Mouse (Mus musculus) cerebellum, adult 8-10 months (tissue): Measurements from ENCODE around the gene Vps9d1.
"Not testable (repeated sequence)": the region's sequence is repeated elsewhere in the genome, so short reads cannot be mapped to it uniquely, and the experiment has no call there.

Experiments
- DNase-seq: peaks from one replicate; pipeline ENCODE4 v3.0.0; 2022

Gene Vps9d1

DNA sequence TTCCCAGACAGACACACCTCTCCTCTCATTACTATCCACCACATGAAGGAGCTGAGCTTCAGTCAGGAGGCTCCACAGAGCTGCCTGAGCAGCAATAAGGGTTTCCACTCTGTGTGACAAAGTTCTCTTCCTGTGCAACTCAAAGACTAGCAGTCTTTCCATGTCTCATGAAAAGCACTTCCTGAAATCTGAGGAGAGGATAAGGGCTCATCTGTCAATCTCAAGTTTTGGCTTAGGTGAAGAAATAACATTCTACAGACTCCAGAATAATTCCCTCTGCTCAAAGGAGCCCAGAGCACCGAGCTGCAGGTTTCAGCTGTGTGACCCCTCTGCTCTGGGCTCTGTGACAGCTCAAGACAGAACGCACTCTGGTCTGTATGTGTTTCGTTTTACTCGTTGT lies 1.2 kb downstream of the Vps9d1 start:
- DNase-seq: no peak

DNA sequence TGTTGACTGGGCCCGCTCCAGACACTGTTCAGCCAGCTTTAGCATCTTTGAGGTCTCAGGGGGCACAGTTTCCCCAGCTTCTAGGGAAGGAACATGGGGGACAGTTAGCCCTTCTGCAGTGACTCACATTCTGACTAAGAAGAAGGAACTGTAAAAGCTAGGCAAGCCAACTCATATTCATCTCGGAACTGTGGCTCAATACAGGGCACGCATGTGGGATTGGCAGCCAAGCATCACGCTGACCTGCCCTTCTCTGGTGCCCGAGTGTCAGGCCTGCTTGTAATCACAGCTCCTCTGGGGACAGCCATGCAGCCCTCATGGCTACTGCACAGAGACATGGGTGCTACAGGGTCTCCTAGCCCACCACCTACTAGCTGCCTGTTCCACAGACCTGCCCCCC lies 3.2 kb downstream of the Vps9d1 start:
- no peak for DNase-seq

DNA sequence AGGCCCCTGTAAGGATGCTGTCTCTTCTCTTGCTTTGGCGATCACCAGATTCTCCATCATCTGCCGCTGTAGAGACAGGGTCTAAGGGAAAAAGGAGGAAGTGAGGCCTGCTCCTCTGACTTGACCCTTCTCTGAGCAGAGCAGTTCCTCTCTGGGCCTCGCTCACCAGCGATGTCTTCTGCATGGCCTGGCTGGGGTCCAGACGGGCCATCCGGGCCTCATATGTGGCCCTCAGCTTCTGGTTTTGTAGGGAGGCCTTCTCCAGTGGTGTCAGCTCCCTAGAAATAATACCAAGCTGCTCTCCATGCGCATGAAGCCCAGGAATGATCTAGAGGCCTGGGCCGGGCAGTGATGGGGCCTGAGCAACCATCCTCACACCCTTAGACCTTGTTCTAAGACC lies 5.6 kb downstream of the Vps9d1 start:
- no peak for DNase-seq

DNA sequence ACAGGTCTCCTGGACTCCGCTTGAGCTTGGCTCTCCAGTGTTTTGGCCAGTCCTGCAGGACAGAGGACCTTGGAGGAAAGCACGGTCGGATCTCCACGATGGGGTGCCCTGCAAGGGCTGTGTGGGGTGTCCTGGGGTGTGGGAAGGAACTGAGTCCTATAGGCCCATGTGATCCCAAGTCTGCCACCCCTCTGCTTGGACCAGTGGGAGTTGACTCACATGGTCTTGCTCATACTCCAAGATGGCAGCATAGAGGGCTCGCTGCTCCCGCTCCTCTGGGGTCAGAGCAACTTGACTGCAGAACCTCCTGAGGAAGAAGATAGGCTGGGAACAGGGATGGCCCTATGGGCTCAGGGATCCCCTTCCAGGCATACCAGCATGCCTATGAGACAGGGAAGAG lies 6.4 kb downstream of the Vps9d1 start:
- no peak for DNase-seq

DNA sequence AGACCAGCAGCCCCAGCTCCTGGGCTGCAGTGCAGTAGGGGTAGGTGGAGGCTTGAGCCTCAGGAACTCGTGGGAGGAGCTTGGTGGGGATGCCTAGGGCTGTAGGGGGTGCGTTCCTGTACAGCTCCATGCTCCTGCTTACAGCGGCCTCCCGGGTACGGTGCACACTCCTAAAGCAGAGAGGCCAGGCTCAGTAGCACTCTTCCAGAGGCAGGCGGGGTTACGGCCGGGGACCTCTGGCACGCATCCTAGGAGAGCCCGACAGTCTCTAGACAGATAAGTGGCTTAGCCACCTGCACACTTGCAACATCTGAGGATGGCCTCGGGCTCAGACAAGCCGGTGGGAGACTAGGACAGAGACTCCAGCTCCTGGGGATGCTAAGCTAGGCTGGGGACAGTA lies 8.6 kb downstream of the Vps9d1 start:
- no peak for DNase-seq

DNA sequence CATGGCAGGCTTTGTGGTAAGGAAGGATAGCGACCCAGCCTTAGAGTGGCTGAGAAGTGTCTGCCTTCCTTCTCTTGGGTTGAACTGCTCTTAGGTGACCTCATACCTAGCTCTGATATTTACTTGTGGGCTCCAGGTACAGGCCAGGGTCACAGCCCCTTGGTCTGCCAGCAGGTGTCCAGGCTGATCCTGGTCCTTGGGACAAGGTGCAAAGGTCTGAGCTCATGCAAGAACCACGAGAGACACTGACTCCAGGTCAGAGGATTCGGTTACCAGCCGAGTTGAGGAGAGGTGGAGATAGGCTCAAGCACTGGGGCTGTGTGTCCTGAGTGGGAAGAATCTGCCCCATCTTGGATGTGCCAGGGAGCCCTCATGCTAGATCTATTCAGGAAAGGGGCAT lies 9.8 kb downstream of the Vps9d1 start:
- no peak for DNase-seq

DNA sequence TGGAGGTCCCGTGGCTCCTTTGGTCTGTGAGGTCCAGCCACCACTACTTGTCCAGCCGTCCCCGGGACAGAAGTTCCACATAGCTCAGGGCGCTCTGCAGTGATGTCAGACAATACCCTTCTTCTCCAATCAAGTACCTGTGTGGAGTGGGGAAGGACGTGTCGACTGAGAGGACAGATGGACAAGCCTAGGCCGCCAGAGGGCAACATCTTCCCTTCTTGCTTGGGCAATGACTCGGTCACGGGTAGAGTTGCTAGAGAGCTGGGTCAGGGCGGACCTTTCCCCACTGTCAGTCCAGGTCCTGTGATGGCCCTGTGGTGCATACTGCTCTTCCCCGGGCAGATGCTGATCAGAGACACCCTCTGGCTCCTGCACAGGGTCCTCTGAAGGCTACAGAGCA lies 11.1 kb downstream of the Vps9d1 start:
- DNase-seq: no peak

DNA sequence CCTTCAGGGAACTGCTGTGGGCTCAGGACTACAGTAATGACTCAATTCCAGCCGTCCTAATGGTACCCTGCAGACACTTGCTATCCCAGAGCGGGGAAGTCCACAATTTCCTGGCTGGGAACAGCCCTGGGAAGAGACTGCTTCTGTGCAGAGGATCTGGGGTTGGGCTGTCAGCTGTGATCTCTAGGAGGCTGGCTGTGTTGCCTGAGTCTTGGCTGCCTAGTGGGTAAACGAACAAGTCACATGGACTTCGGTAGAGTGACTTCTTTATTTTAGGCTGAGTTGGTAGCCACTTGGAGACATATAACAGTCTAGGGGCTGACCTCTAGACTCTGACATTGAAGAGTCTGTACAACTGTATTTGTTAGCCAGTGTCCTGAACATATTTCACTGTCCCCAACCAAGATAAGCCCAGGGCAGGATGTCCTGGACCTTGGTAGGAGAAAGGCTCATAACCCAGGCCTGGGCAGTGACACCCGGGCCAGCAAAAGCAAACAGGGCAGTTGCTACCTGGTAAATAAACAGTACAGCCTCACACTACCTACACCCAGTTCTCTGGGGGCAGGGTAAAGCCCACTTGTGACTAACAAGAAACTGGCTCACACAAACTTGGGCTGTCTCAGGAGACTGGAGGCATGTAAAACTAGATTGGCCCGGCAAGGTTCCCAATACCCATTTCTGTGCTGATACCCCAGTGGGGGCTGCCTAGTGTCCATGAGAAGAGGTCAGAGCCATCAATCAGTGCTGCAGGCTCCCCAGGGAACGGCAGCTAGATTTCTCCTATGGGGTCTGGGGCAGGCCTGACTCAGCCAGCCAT lies 11.8 kb downstream of the Vps9d1 start:
- no peak for DNase-seq

DNA sequence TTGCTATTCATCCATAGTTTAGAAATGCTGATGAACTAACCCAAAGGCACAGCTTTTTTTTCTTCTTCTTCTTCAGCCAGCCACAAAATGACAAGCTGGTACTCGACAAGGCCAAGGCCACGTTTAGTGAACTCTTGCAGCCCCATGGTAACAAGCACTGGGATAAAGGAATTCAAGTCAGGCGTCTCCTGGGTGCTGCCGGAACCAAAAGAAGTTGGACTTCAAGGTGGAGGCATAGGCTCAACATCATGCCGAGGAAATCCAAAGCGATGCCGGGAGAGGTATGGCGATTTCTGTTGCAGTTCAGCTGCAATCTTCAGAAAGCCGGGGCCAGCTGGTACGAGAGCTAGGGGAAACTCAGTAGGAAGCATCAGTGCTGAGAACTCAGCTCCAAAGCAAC lies 14.8 kb downstream of the Vps9d1 start:
- DNase-seq: no peak

DNA sequence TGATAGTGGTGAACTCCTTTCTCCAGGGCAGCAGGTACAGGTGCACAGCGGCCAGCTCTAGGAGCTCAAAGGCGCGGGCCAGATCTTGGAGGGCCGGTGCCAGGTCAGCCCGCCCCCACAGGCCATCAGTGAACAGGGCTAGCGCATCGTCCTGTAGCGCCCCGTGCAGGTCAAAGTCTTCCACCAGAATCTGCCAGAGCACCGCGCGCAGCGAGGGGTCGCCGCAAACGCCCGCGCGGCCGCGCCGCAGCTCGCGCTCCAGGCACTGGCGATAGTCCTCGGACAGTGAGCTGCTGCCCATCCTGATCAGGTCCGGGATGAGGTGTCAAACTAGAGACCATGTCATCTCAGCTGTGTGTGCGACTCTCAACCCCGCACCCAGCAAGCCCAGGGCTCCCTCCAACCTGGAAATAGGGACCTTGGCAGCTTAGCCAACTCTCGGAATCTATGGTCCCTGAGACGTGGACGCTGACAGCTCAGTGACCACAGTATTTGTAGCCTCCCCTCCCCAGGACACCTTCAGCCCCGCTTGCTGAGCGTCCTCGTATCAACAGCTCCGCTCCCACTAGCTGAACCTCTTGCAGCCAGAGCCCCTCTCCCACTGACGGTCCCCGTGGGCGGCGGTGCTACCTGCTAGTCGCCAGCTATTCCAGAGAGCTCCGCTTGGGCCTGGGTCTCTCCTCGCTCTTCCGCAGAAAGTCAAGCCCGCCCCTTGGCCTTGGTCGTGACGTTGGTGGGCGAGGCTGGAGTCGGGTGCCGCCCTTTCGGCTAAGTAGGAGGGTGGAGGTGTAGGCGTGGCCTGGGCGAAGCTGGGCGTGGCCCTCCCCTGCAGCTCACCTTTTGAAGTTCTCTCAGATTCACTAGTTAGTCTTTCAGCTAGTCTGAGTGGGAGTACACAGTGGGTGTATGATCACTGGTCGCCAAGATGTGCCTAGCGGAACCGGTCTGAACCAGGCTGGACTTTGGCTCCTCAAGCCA lies 18.3 kb downstream of the Vps9d1 start, which contains the start of gene Spata2l:
TSS of gene Spata2l (minus strand) at position 714 of the 978 bp plus-strand sequence.
- DNase-seq: peak; percentile 82

DNA sequence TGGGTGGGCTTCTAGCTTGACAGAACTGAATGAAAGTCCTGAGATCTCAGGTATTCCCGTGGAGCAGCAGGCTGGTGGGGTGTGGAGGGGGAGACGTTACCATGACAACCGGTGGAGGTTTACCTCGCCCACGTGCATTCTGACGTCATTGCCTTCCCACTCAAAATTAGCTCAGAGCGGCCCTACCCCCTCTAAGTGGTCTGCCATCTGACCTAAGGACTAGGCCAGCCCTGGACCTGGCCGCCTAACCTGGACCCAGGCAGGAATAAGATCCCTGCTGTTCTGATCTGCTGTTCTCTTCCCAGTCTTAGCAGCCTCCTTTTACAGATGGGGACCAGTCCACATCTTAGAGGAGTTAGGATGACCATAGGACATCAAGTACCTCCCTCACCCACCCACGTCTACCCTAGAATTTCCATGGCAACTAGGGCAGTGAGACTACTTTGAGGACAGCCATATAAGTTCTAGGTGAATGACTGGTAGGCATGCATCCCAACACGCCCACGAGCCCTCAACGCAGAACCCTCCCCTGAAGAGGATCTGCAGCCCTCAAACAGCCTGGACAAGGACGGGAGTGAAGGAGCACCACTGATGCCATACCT lies 19.1 kb downstream of the Vps9d1 start:
- peak; percentile 52 for DNase-seq

DNA sequence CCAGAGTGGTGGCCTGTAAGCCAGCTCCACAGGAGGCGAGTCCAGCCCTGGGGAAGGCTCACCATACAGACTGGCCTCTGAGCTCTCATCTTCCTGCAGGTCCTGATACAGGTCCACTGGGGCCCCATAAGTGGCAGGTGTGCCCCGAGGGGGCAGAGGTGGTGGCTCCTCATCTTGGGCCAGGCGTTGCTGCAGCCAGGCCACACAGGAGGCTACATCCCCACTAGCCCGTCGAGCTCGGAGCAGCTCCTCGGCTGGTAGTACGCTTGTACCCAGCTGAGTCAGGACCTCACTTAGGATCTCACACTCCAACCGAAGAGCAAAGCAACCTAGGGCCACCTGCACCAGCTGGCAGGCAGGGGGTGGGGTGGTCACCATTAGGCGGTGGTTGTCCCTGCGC lies 20.4 kb downstream of the Vps9d1 start:
- no peak for DNase-seq

DNA sequence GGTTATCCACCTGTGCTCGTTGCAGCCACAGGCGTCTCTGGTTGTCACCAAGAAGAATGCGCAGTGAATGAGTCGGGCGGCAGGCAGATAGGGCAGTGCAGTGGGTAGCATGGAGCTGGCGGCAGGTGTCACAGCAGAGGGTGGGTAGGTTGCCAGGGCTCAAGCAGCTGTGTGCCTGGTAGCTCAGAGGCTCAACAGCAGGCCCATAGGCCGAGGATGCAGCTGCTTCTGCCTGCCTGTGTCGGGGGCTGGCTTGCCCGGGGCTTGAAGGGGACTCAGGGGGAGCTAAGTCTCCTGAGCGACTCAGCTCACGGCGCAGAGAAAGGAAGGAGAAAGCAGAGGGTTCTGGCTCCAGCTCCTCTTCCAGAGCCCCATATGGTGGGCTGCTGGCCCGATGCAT lies 20.8 kb downstream of the Vps9d1 start:
- DNase-seq: no peak

DNA sequence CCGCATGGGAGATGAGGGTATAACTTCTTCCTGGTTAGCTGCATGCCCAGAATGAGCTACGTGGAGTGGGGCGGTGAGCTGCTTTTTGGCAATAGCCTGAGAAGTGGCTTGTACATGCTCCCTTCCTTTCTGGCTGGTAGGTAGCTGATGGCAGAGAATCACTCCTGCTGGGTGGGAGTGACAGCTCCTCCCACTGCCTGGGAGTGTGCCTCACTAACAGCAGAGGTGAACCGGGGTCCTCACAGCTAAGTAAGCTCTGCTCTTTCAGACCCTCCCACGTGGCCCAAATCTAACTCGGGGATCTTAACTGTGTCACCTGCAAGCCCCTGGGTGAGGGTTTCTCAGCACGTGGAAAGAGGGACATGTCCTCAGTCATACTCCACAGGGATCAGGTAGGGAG lies 21.6 kb downstream of the Vps9d1 start:
- no peak for DNase-seq

DNA sequence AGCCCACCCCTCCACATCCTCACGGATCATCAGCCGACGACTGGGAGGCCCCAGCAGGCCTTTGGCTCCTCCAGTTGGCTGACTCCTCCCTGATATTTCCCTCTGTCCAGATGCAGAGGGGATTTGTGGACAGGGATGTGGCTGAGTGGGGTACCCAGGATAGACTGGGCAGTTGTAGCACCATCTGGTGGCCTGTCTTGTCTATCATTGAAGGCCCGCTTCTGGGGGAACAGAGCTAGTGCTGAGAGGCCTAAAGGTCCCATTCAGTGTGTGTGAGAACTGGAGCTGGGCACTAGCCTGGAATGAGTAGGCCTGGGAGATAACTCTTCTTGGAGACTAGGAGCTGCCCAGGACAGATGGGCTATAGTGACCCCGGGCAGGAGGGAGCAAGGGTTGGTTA lies 22.4 kb downstream of the Vps9d1 start:
- no peak for DNase-seq

DNA sequence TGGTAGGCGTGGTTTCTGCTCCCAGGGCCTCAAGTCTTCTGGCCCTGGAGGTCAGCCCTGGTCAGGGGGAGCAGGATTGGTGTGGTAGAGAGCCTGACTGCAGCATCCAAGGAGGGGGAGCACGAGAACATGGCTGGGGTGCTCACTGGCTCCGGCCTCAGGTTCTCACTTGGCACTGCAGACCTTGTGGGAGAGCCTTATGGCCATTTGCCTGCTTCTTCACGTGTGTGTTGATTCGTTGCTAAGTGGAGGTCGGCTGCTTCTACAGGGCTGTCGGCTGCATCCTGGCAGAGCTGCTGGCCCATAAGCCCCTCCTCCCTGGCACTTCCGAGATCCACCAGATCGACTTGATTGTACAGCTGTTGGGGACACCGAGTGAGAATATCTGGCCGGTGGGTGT lies 23.8 kb downstream of the Vps9d1 start:
- not testable (repeated sequence) for DNase-seq

DNA sequence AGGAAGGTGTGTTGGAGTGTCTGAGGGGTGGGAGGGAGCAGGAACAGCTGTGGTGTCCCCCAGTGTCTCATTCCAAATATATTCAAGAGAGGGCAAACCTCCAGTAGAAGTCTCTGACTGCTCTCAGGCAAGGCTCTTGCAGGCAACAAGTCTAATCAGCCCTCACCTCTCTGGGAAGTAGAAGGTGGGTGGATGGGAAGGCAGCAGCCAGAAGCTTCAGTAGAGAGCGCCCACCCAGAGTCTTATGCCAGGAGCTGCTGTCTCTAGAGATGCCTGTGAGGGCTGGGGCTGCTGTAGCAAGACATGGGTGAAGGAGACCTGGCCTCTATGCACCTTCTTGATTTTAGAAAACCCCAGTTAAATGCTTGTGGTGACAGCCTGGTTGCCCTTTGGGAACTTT lies 25.7 kb downstream of the Vps9d1 start:
- no peak for DNase-seq

DNA sequence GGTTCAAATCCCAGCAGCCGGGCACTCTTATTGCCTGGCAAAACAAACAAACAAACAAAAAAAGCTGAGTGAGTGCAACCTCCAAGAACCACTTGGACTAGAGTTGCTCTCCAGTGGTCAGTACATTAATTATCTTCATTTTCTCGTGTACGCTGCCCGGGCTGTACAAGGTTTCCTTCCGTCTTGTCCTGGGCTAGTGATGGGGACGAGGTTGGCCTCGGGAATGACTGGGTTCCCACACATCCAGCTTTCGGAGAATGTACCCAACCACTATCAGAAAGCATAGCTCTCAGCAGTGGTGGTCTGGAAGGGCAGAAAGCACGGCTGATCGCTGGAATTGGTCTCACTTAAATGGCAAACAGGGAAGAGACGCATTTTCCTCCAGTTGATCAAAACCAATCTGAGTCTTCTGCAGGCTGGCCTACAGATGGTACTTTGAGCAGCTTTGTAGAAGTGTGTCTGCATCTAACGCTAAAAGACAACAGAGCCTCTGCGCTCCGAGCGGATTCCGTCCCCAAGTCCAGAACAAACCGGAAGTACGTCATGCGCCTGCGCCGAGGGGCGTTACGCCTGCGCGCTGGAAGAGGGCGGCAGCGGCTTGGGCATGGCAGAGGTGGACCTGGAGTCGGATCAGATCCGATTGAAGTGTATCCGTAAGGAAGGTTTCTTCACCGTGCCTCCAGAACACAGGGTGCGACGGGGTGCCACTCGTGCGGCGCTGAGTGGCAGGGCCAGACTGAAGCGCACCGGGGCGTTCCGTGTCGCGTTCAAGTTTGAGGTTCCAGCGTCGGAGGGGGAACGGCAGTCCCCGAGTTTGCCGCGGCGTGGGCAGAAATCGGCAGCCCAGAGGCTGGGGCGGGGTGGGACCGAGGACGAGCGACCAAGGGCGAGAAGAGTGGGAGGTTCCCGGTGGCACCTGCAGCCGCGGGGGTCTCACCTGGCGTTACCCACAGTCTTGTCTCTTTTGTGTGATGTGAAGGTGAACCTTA lies 29.6 kb downstream of the Vps9d1 start, which contains the start of gene Cdk10:
TSS of gene Cdk10 (plus strand) at position 565 of the 989 bp plus-strand sequence.
- peak; percentile 90 for DNase-seq

DNA sequence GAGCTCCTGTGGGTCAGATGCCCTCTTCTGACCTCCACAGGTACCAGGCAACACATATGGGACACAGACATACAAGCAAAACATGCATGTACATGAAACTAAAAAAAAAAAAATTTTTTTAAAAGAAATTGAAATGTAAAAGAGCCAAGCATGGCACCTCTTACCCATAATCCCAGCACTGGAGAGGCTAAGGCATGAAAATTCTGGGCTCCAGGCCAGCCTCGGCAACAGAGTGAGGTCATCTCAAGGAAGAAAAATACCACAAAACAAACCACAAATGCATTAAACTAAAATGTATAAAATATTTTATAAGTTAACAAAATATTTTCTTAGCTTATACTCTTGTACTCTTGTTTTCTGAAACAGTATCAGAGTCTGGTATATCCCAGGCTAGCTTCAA lies 33.2 kb downstream of the Vps9d1 start:
- no peak for DNase-seq

DNA sequence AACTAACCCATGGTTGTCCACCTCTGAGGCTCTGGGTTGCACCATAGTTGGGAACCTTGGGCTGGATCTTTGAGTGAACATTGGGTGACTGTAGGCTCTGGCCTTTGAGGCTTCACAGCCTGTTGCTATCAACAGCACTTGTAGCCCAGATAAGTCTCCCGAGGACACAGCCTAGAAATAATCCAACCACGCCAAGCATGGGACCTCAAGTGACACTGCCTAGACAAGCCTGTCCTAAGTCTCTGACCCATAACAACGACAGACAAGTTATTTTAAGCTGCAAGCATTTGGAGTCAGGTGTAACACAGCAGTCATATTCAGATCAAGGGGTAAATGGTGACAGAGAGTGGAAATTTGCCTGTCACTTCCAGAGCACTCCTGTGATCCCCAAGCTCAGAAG lies 38.7 kb downstream of the Vps9d1 start:
- DNase-seq: no peak

DNA sequence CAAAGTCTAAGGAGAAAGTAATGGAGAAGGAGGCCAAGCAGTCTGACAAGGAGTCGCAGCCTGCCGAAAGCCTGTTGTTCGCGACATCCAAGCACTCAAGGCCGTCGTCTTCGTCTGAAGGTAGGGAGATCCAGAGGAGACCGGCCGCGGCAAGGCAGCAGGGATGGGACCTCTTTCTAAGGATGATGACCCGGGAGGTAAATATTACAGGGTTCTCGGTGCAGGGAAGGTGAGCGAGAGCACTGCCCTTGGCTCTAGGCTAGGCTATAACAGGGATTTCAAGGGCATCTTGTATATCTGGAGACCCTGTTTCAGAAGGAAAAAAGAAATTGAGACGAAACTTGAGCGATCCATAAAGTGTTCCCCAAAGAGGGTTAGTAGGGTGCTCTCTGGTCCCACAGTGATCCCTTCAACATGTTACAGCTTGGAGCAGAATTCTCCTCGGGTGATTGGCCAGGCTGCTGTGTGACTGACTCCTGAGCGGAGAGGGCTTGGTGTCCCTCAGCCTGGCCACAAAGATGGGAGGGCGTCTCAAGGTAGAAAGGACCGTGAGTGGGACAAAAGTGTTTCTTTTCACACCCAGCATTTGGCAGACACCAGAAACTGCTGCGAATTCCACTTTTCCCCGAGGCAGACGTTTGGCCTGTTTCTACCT lies 40.9 kb downstream of the Vps9d1 start:
- DNase-seq: no peak
